Mouse (Mus musculus): Measurements from ENCODE around the gene Pus7l.

GRCm38 (mm10) chr15:94482555-94482954, 60.8 kb downstream of the Pus7l start:
- no peak for TF ChIP-seq GATA1 (IDR thresholded peaks at IDR 0.05; ENCODE audit: borderline replicate concordance, low read length)
- TF ChIP-seq CTCF (IDR thresholded peaks at IDR 0.05; ENCODE audit: low read depth, low read length) = no peak
- TF ChIP-seq TAL1 (conservative IDR thresholded peaks at IDR 0.05; ENCODE audit: low read depth, low read length) = no peak
- no peak for TF ChIP-seq POLR2AphosphoS5 (IDR thresholded peaks at IDR 0.05; ENCODE audit: insufficient replicate concordance, low read depth, low read length)
- no peak for TF ChIP-seq GATA2 (IDR thresholded peaks at IDR 0.05; ENCODE audit: borderline replicate concordance, low read depth, low read length)
